Mouse (Mus musculus) embryonic facial prominence, embryonic 13.5 days (tissue): ENCODE data around the gene Mapk14. TPM values are rescaled to one million over a fixed set of nuclear protein-coding genes. Genes with fewer than 3 reads are reported as not detected.
A peak's percentile ranks its signal among the peaks of the same experiment; 100 is the strongest.

Source experiments
- ATAC-seq: fragments of 200-750 bp; cut with Nextera tagmentation; 2 replicates; pipeline ENCODE4 v1.8.0; 2017; ENCODE audit warnings: low read depth; ENCODE audit not compliant: insufficient number of reproducible peaks, insufficient read depth, low FRiP score, low TSS enrichment
- H3K27ac ChIP-seq: fragments of 300-500 bp; sonication (generic); 2 replicates; pipeline ENCODE4 v1.5.1; 2015; ENCODE audit warnings: moderate library complexity, mild to moderate bottlenecking, inconsistent platforms
- H3K27me3 ChIP-seq: fragments of 300-500 bp; sonication (generic); 2 replicates; pipeline ENCODE4 v1.6.1; 2015; ENCODE audit warnings: mild to moderate bottlenecking, inconsistent platforms
- H3K36me3 ChIP-seq: fragments of 300-500 bp; sonication (generic); 2 replicates; pipeline ENCODE4 v1.6.1; 2015; ENCODE audit warnings: mild to moderate bottlenecking, inconsistent platforms
- H3K4me1 ChIP-seq: fragments of 300-500 bp; sonication (generic); 2 replicates; pipeline ENCODE4 v1.6.1; 2015; ENCODE audit warnings: inconsistent platforms
- H3K4me2 ChIP-seq: fragments of 300-500 bp; sonication (generic); 2 replicates; pipeline ENCODE4 v1.6.1; 2015; ENCODE audit warnings: moderate library complexity, mild to moderate bottlenecking, inconsistent platforms
- H3K4me3 ChIP-seq: fragments of 300-500 bp; sonication (generic); 2 replicates; pipeline ENCODE4 v1.5.1; 2015; ENCODE audit warnings: mild to moderate bottlenecking, inconsistent platforms
- H3K9ac ChIP-seq: fragments of 300-500 bp; sonication (generic); 2 replicates; pipeline ENCODE4 v1.6.1; 2015; ENCODE audit warnings: mild to moderate bottlenecking, inconsistent platforms
- H3K9me3 ChIP-seq: fragments of 300-500 bp; sonication (generic); 2 replicates; pipeline ENCODE4 v1.6.1; 2016; ENCODE audit warnings: inconsistent platforms
- WGBS: fragments of 180-500 bp; shearing (Covaris S2); methylation state at CpG from one replicate; pipeline ENCODE4 v1.1.7; 2015; ENCODE audit warnings: mixed read lengths; 5-methylcytosine and 5-hydroxymethylcytosine counted together
- polyA plus RNA-seq: library from polyadenylated mRNA; unstranded; fragments of >200 nt; fragmentation: Nextera tagmentation; extraction: Ambion mirVana; gene quantifications from 2 replicates; pipeline ENCODE4 v1.2.1, GENCODE M21; 2015

Mapk14 gene
- polyA plus RNA-seq, 1 experiment from 2014 or later: 42.5 TPM

GRCm38 (mm10) chr17:28687354-28687753, 3.8 kb upstream of the Mapk14 start:
- H3K9ac ChIP-seq: no peak overlapping the region
- ATAC-seq: no peak
- 44% methylated on average over 4 of the region's 4 CpGs for WGBS
- H3K4me2 ChIP-seq: no peak overlapping the region
- peaks cover 8% of the 10 kb centered on the region for H3K4me1 ChIP-seq
- peaks cover 18% of the 10 kb centered on the region for H3K27me3 ChIP-seq
- no peak overlapping the region for H3K27ac ChIP-seq
- no peak overlapping the region for H3K4me3 ChIP-seq
- H3K9me3 ChIP-seq: no peaks in the 10 kb centered on the region
- H3K36me3 ChIP-seq: no peaks in the 10 kb centered on the region

GRCm38 (mm10) chr17:28689586-28690283, 1.4 kb upstream of the Mapk14 start, which contains the start of gene Slc26a8:
Gene Slc26a8 (minus strand): TSS chr17:28690233.
- 7% methylated on average over 40 of the region's 40 CpGs for WGBS
- peak within 1 kb of the TSS; percentile 97 for H3K9ac ChIP-seq
- H3K27ac ChIP-seq: peak within 1 kb of the TSS; percentile 12; the same call in 1 of the 2 replicates
- H3K27me3 ChIP-seq: peaks cover 18% of the 10 kb centered on the region
- no peak for ATAC-seq
- no peaks in the 10 kb centered on the region for H3K9me3 ChIP-seq
- peak within 1 kb of the TSS; percentile 85 for H3K4me2 ChIP-seq
- peaks cover 21% of the 10 kb centered on the region for H3K4me1 ChIP-seq
- H3K36me3 ChIP-seq: no peaks in the 10 kb centered on the region
- peak within 1 kb of the TSS; percentile 99 for H3K4me3 ChIP-seq

DNA sequence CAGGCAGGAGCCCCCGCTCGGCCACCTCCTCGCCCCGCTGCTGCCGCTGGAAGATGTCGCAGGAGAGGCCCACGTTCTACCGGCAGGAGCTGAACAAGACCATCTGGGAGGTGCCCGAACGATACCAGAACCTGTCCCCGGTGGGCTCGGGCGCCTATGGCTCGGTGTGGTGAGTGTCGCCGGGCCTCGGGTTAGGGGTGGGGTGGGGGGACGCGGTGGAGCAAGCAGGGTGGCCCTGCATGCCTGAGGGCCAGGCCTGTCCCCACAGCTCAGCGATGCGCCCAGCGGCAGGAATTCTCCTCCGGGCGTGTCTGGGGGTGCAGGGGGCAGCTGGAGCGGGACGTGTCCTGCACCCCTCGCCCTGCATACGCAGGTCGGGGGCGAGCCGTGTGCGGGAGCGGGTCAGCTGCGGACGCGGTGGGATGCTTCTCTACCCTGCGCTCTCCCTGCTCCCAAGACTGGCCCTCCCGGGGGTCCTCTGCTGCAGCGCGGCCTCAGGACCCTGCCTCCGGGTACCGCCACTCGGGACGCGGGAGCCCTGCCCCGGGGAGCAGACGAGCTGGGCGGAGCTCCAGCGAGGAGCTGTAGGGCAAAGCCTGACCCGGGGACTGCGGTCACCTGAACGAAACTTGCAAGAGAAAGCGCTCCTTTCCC, 685 bp downstream of the Mapk14 start:
- Histone ChIP-seq H3K9ac (peak overlapping the region; percentile 97), H3K4me3 (peak overlapping the region; percentile 99), H3K4me2 (peak overlapping the region; percentile 64), H3K9me3 (no peaks in the 10 kb centered on the region), H3K4me1 (peaks cover 32% of the 10 kb centered on the region), H3K27me3 (peaks cover 18% of the 10 kb centered on the region), H3K36me3 (no peaks in the 10 kb centered on the region), H3K27ac (peak overlapping the region; percentile 97)
- peak; percentile 33 for ATAC-seq
- under 1% methylated on average over 53 of the region's 53 CpGs for WGBS

DNA sequence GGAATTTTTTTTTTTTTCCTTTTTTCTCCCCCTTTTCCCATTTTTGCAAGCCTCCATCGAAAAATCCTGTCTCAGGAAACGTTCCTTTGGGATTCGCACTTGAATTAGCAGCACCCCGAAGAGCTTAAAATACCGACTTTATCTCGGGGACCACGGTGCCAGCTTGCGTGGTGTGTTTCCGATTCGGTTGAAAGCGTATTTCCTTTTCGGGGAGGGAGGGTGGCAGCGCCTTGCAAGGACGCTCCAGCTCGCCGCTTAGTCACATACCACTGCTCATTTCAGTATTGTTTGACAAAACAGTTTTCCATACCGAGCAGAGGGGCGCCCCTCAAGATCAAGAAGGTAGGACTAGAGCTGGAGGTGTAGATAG, 1.2 kb downstream of the Mapk14 start:
- peak overlapping the region; percentile 99 for H3K4me3 ChIP-seq
- WGBS: under 1% methylated on average over 18 of the region's 18 CpGs
- ATAC-seq: no peak
- H3K9me3 ChIP-seq: no peaks in the 10 kb centered on the region
- peak overlapping the region; percentile 97 for H3K27ac ChIP-seq
- peak overlapping the region; percentile 97 for H3K9ac ChIP-seq
- H3K4me1 ChIP-seq: peaks cover 37% of the 10 kb centered on the region
- peak overlapping the region; percentile 64 for H3K4me2 ChIP-seq
- no peaks in the 10 kb centered on the region for H3K36me3 ChIP-seq
- peaks cover 18% of the 10 kb centered on the region for H3K27me3 ChIP-seq

DNA sequence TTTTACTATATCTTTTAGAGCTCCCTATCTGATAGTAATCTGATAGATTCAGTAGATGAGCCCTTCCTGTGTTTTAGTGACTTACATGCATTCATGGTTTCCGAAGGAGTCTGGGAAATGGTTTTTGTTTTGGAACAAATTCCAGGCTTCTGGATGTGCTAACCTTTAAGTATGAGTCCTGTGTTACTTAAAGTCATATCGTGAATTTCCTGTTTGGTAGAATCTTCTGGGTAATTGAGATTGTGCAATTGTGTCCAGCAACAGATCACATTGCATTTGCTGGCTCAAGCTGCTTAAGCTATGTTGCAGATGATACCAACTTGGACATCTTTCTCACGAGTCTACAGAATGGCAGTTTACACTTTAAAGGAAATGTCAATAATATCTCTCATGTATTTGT, 2.0 kb downstream of the Mapk14 start:
- 21% methylated on average over 3 of the region's 3 CpGs for WGBS
- Histone ChIP-seq H3K36me3 (no peaks in the 10 kb centered on the region), H3K4me3 (peak overlapping the region; percentile 99), H3K9me3 (no peaks in the 10 kb centered on the region), H3K4me2 (peak overlapping the region; percentile 64), H3K4me1 (peaks cover 45% of the 10 kb centered on the region), H3K27me3 (peaks cover 18% of the 10 kb centered on the region), H3K9ac (peak overlapping the region; percentile 97; the same call in 1 of the 2 replicates), H3K27ac (0 out of 2 replicates have a peak overlapping the region, but pooled peaks have one; percentile 12)
- ATAC-seq: no peak

GRCm38 (mm10) chr17:28694078-28694477, 2.9 kb downstream of the Mapk14 start:
- Histone ChIP-seq H3K27ac (no peak overlapping the region), H3K9me3 (no peaks in the 10 kb centered on the region), H3K4me2 (peak overlapping the region; percentile 64; the same call in 1 of the 2 replicates), H3K36me3 (no peaks in the 10 kb centered on the region), H3K27me3 (peaks cover 11% of the 10 kb centered on the region), H3K4me3 (no peak overlapping the region), H3K9ac (no peak overlapping the region), H3K4me1 (peaks cover 53% of the 10 kb centered on the region)
- WGBS: 47% methylated on average over 2 of the region's 2 CpGs
- ATAC-seq: no peak

DNA sequence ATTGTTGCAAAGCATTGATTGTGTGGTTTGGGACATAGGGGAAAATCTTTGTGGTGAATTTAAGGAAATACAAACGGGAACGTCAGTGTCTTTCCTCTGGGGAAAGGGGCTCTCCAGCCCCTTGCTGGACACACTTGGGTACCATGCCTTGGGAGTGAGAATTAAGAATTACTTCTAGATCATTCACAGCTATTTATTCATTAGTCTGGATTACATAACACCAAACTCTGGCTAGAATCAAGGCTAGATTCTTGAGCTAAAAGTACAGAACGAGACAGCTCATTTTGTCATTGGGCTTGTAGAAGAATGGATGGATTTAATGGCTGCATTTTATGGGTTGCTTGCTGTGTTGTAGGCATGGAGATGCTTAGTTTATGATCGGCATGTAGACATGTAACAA, 3.7 kb downstream of the Mapk14 start:
- H3K4me3 ChIP-seq: no peak overlapping the region
- H3K4me2 ChIP-seq: no peak overlapping the region
- no peak for ATAC-seq
- H3K9me3 ChIP-seq: no peaks in the 10 kb centered on the region
- WGBS: 72% methylated on average over 4 of the region's 4 CpGs
- H3K27me3 ChIP-seq: peaks cover 3% of the 10 kb centered on the region
- H3K4me1 ChIP-seq: peaks cover 48% of the 10 kb centered on the region
- H3K9ac ChIP-seq: no peak overlapping the region
- no peaks in the 10 kb centered on the region for H3K36me3 ChIP-seq
- H3K27ac ChIP-seq: no peak overlapping the region

DNA sequence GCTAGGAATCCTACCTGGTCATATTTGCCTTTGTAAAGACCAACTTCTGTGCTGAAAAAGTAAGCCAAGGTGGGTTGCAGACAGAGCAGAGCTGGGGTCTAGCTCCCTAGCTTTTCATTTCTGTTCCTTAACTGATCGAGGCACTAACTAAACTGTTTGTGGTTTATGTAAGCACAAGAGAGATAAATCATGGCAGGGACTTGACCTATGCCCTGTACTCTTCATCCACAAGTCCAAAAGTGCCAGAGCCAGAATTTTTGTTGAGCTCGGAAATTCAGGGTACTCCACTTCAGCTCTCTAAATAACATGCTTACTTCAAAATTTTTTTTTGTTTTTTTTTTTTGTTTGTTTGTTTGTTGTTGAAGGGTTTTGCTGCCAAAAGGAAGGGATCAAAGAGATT, 5.5 kb downstream of the Mapk14 start:
- WGBS: 55% methylated on average over 2 of the region's 2 CpGs
- 0 out of 2 replicates have a peak overlapping the region, but pooled peaks have one; percentile 35 for H3K27ac ChIP-seq
- H3K9me3 ChIP-seq: no peaks in the 10 kb centered on the region
- H3K27me3 ChIP-seq: no peaks in the 10 kb centered on the region
- H3K4me3 ChIP-seq: no peak overlapping the region
- peaks cover under 1% of the 10 kb centered on the region; the same call in 1 of the 2 replicates for H3K36me3 ChIP-seq
- peak overlapping the region; percentile 32; the same call in 1 of the 2 replicates for H3K9ac ChIP-seq
- no peak overlapping the region for H3K4me2 ChIP-seq
- peaks cover 48% of the 10 kb centered on the region for H3K4me1 ChIP-seq
- no peak for ATAC-seq

DNA sequence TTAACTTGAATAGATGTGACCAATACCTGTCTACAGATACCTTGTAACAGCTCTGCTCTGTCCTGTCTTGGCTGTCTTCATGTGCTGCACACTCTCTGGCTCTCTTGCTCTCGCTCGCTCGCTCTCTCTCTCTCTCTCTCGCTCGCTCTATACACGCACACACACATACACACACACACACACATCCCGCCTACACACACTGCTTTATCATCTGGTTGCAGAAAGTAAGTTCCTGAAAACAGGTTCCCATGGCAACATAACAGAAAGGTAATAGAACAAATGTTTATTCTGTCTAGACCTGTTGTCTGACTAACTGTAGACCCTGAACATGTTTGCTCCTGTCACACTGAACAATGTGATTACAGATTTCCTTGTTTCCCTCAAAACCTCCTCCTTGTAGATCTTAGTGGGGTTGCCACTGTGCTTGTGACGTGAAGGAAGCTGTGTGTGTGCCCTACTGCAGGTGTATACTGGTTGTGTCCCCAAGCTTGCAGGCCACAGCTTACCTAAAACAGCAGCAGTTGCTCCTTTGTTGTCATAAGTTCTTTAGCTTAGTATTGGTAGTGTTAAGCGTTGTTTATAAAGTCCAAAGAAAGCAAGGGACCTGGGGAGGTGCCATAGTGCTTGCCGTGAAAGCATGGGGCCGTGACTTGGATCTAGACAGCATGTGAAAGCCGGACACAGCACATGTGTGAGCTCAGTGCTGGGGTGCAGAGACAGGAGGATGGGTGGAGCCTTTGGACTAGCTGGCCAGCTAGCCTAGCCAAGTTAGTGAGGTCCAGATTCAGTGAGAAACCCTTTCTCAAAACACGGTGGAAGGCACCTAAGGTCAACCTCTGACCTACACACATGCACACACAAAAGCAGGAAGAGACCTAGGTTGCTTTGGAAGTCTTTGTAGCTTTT, 6.4 kb downstream of the Mapk14 start:
- 73% methylated on average over 13 of the region's 13 CpGs for WGBS
- Histone ChIP-seq H3K27ac (peak overlapping the region; percentile 60; the same call in 1 of the 2 replicates), H3K4me3 (no peak overlapping the region), H3K9me3 (no peaks in the 10 kb centered on the region), H3K27me3 (no peaks in the 10 kb centered on the region), H3K4me2 (0 out of 2 replicates have a peak overlapping the region, but pooled peaks have one; percentile 5), H3K4me1 (peaks cover 48% of the 10 kb centered on the region), H3K36me3 (peaks cover 5% of the 10 kb centered on the region; the same call in 1 of the 2 replicates), H3K9ac (peak overlapping the region; percentile 32; the same call in 1 of the 2 replicates)
- ATAC-seq: 0 out of 2 replicates have a peak, but pooled peaks have one; percentile 43

GRCm38 (mm10) chr17:28698245-28698644, 7.1 kb downstream of the Mapk14 start:
- 40% methylated on average over 4 of the region's 4 CpGs for WGBS

GRCm38 (mm10) chr17:28698672-28699071, 7.5 kb downstream of the Mapk14 start:
- Histone ChIP-seq H3K9ac (no peak overlapping the region), H3K36me3 (peaks cover 5% of the 10 kb centered on the region; the same call in 1 of the 2 replicates), H3K27ac (0 out of 2 replicates have a peak overlapping the region, but pooled peaks have one; percentile 33), H3K4me2 (no peak overlapping the region), H3K9me3 (no peaks in the 10 kb centered on the region), H3K4me1 (peaks cover 38% of the 10 kb centered on the region), H3K27me3 (no peaks in the 10 kb centered on the region), H3K4me3 (no peak overlapping the region)
- ATAC-seq: no peak
- WGBS: 77% methylated on average over 2 of the region's 2 CpGs

More at GRCm38 (mm10) chr17:28698245-28698644, 7.1 kb downstream of the Mapk14 start:
- peak overlapping the region; percentile 33; the same call in 1 of the 2 replicates for H3K27ac ChIP-seq
- no peak for ATAC-seq
- H3K4me2 ChIP-seq: no peak overlapping the region
- H3K9ac ChIP-seq: no peak overlapping the region
- H3K4me1 ChIP-seq: peaks cover 42% of the 10 kb centered on the region
- H3K27me3 ChIP-seq: no peaks in the 10 kb centered on the region
- no peak overlapping the region for H3K4me3 ChIP-seq
- peaks cover 5% of the 10 kb centered on the region; the same call in 1 of the 2 replicates for H3K36me3 ChIP-seq
- no peaks in the 10 kb centered on the region for H3K9me3 ChIP-seq
